Mouse (Mus musculus) lung, postnatal 10 days (tissue): Measurements from ENCODE around the gene Mymx.

ENCODE experiments used
- DNase-seq: peaks from one replicate; pipeline ENCODE4 v3.0.0; 2021

The Mymx gene

DNA sequence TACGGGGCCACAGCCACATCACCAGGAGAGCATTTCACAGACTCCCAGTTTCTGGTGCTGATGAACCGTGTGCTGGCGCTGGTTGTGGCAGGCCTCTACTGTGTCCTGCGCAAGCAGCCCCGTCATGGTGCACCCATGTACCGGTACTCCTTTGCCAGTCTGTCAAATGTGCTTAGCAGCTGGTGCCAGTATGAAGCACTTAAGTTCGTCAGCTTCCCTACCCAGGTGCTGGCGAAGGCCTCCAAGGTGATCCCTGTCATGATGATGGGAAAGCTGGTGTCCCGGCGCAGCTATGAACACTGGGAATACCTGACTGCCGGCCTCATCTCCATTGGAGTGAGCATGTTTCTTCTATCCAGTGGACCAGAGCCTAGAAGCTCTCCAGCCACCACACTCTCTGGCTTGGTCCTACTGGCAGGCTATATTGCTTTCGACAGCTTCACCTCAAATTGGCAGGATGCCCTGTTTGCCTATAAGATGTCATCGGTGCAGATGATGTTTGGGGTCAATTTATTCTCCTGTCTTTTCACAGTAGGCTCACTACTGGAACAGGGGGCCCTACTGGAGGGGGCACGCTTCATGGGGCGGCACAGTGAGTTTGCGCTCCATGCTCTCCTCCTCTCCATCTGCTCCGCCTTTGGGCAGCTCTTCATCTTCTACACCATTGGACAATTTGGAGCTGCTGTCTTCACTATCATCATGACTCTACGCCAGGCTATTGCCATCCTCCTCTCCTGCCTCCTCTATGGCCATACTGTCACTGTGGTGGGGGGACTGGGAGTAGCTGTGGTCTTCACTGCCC lies 35.3 kb downstream of the Mymx start:
- no peak for DNase-seq

DNA sequence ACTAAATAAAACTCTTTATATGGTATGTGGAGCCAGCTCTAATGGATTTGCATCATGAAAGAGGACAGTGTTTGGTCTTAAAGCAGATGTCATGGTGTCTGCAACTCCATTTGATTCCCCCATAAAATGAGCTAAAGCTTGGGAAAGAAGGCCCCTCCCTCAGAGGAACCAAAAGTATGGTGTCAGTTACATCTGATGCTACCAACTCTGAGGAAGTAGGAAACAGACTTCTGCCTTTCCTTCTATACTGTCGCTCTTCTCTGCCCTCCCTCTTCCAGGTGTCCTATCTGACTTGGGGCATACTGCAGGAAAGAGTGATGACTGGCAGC lies 35.9 kb downstream of the Mymx start:
- no peak for DNase-seq

DNA sequence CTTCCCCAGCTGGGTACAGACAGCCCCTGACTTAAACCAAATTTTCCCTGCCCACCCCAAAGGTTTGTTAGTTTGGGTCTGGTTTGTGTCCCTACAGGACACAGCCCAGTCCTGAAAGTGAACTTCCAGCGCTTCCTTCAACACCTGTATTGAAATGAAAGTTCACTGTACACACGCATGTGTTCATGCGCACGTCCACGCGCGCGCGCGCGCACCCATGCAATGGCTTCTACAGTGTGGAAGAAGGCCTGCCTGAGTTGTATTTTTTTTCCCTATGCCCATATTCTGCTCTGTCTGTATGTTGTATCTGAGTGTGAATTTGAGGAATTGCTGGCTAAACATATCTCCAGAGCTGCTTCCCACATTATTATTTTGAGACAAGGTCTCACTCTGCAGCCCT lies 36.8 kb downstream of the Mymx start:
- no peak for DNase-seq

- no peak for DNase-seq
Observed at GRCm38 (mm10) chr17:45564531-45565084, 37.3 kb downstream of the Mymx start.

DNA sequence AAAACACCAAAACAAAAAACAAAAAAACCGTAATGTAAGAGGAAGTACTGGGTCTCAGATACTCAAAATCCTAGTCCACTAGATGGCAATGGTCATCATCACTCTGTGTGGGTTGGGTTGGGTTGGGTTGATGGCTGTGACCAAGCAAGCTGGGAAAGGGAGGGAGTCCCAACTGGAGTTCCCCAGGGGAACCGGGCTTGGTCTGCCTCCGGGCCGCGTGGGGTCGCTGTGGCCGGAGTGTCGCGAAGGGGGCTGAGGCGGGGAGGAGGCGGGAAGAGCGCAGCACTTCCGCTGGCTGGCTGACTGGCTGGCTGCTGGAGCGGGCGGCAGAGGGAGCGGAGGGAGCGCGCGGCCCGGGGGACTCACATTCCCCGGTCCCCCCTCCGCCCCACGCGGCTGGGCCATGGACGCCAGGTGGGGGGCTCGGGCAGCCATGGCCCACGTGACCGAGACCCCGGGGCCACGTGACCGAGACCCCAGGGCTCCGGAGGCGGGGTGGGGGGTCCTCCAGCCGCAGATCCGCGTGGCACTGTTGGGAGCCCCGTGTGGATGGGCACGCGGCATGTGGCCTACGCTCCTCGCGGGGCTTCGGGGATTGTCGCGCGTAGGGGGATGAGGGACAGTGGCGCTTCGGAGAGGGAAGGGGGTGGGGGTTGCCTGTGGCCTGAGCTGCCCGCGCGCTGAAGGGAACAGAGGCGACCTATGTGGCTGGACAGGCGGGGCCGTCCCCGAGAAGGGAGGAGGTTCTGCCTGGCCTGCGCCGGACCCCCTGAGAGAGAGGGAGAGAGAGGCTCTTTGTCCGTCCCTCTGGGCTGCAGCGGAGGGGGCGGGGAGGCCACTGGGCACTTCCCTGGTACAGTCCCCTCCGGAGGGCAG lies 38.0 kb downstream of the Mymx start, which contains the start of gene Slc35b2:
Slc35b2 (plus strand) TSS at position 220 of the 876 bp plus-strand sequence.
- peak; percentile 97 for DNase-seq

DNA sequence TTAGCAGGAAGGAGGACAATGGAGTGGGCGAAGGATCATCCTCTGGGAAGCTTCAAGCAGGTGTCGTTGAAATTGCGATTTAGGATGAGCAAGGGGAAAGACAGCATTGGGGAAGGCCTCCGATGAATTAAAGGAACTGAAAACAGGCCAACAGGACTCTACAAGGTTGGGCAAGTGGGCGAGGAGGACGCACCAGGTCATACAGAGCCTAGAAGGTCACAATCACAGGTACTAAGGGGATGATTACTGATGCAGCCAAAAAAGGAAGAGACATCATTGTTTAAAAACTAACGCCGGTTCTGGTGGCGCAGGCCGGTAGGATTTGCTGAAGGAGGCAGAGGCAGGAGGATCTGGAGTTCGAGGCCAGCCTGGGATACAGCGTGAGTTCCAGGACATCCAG lies 38.7 kb downstream of the Mymx start:
- no peak for DNase-seq

DNA sequence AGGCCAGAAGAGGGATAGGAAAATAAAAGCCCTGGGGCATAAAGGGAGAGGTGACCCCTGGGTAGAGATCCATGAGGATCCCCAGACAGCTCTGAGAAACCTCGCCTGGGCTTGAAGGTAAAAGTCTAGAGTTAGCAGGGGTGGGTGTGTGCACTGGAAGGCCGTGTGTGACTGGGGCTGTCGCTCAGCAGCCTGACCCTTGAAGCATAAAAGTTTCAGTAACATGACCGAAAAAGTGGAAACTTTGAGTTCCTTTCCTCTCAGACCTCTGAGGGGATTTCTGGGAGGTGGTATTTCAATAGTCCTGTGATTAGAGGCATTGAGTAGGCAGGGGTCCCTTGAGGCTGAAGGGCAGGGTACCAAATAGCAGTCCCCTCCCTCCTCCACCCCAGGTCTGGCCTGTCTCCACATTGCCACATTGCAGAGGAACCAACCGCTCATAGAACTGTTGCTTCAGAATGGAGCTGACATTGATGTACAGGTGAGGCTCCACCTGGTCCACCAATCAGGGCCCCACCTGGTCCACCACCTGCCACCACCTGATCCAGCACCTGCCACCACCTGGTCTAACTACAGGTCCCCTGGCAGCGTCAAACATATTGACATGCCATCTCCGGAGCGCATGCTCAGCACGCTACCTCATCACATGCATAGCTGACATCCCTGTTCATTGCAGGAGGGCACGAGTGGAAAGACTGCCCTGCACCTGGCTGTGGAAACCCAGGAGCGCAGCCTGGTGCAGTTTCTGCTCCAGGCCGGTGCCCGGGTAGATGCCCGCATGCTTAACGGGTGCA lies 42.0 kb downstream of the Mymx start:
- DNase-seq = no peak

DNA sequence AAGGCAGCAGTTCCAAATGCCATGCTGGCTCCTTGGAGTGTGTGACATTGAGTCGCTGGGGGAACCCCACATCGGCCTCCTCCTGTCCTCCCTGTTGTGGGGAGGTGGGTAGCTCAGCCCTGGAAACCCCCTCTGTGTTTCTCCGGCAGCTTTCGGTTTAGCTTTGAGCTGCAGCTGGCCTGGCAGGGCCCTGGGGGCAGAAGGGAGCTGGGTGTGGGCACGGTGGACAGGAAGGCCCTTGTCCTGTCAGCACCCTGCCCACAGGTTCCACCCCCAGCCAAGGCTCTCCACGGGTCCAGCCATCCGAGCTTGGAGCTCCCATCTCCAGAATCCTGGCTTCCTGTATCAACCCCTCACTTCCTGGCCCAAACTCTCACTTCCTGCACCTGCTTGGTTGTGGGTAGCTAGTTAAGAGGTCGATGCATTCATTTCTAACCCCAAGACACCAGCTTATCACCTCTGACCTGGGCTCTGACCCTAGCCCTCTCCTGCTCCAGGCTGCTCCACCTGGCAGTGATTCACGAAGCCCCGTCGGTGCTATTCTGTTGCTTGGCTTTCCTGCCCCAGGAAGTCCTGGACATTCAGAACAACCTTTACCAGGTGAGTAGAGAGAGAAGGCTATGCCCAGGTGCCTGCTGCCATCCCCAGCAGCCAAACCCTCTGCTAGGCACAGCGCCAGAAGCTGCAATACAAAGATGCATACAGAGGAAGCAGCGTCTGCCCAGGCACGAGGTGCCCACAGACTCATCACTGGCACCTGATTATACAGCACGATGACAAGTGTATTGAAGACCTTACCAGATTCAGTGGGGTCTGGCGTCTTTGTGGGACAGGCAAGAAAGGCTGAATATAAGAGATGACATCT lies 43.7 kb downstream of the Mymx start:
- no peak for DNase-seq

DNA sequence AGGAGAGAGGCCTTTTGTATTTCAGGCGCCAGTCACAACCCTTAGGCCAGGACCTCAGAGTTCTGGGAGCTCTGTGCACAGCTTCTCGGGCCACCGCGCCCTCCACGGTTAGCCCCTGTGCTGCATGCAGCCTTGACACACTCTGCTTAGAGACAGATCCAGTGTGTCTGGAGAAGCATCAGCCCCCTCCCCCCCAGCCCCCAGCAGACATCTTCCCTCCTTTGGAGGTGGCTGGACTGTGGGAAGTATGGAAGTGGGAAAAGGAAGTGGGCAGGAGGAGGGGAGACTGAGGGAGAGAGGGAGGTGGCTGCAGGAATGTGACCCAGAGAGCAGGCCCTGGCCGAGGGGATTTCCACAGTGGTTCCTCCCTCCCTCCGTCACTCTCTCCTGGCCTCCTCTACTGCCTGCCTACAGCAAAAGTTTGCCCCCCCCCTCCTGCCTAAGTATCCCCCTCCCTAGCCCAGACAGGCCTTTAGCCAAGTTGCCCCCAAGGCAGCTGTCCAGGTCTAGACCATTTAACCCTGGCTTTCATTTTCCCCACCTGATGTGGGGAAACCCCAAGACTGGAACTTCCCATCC lies 44.6 kb downstream of the Mymx start:
- DNase-seq = no peak

DNA sequence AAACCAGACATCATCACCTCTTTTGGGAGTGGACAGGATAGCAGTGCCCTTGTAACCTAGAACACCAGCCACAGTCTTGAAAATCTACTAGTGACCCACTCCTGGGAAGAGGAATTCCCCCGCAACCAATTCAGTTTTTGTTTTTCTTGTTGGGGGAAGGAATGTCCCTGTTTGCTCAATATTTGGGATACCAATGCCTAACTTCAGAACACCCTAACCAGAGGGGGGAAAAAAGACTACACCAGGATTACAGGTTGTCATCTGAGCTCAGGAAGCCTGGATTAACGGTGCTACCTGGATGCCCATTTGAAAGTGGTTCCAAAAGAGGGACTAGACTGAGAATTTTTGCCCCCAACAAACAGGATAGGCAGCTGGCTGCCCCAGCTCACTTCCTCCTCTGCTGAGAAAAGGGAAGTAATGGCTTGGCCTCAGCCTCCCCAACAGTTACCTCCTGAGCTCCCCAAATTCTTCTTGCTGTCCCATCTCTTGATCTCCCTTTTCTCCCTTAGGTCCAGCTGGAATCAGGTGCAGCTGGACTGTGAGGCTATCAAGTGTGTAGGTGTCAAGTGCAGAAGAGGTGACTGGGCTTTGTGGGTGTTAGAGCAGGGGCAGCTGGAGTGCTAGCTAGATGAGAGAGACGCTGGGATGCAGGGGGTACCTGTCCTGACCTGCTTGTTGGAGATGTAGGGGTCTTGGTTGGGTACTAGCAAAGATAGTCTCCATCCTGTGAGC lies 45.2 kb downstream of the Mymx start:
- DNase-seq = no peak

DNA sequence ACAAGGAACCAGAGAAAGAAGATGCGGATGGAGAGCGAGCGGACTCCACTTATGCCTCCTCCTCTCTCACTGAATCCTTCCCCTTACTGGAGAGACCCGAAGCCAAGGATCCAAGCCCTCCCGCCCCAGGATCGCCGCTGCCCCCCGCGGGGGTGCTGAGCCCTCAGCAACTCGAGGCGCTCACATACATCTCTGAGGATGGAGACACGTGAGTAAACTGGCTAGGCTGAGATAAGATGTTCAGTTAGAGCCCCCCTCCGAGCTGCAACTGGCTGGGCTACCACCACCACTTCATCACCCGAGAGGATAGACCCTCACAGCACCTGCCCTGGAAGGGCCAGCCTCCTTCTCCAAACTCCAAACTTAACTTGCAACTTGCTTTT lies 45.8 kb downstream of the Mymx start:
- DNase-seq = no peak

DNA sequence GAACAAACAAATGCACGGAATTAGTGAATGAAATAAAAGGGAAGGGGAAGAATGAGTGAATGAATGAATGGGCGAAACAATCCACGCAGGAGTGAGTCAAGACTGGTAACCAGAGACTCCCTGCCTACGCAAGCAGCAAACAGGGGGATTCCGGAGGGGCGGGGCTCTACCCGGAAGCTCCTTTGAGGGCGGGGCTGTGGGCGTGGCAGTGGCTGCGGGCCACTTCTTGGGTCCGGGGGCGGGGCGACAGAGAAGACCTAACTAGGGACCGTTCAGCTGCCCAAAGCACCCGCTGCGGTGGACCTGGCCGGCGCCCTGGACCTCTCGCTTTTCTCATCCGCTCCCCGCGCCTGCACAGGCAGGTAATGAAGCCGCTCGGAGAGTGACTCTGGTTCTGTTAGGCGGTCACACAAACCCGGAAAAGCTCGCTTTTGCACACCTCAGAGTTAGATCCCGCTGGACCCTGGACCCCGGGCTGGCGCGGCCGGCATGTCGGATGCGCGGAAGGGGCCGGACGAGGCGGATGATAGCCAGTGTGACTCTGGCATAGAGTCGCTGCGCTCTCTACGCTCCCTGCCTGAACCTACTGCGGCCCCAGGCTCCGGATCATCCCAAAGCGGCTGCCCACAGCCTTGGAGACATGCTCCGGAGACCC lies 46.3 kb downstream of the Mymx start, which contains the start of gene Nfkbie:
Nfkbie (plus strand) TSS at position 252 of the 655 bp plus-strand sequence.
- DNase-seq = peak; percentile 97

DNA sequence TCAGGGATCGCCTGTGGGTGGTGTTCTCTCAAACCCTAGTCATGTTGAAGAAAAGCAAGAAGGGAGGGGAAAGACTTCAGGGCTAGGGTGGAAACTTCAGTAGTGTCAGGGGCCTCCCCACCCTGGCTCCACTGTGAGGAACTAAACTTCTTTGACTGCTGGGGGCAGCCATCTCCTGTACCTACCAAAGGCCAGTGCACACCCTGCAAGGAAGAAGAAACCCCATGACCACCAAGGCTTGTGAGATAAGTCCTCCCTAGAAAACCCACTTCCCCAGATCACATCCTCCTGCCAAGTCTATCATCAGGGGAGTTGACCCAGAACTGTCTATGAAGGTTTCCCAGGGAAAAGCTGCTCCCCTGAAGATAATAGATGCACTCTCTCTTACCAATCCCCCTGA lies 47.5 kb downstream of the Mymx start:
- DNase-seq = no peak

DNA sequence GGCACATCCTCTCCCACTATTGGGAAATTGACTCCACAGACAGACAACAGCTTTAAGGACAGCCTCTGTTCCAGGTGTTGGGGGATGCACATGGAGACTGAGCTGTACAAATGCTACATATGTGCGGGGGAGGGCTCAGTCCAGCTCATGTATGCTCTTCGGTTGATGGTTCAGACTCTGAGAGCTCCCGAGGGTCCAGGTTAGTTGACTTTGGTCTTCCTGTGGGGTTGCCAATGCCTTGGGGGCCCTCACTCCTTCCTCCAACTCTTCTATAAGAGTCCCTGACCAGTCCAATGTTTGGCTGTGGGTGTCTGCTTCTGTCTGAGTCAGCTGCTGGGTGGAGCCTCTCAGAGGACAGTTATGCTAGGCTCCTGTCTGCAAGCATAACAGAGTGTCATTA lies 48.8 kb downstream of the Mymx start:
- no peak for DNase-seq

GRCm38 (mm10) chr17:45551816-45552451 lies 50.0 kb downstream of the Mymx start:
- peak; percentile 83 for DNase-seq

DNA sequence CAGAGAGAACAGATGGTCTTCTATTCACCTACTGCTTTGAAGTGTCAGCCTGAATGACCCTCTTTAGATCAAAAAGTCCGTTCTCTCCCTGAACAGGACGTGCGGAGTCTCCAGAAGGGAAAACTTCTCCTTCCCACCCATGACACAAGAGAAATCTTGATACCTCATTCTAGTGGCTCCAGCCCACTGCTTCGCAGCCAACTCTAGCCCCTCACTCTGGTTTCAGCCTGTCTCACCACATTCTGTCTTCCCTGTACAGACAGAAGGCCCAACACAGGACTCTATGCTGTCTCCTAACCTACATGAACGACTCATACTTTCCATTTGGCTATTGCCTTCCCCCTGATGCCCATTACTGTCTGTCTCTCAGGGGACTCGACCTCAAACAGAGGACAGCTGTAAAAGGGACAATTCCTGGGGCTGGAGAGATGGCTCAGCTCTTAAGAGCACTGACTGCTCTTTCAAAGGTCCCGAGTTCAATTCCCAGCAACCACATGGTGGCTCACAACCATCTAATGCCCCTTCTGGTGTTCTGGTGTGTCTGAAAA lies 50.6 kb downstream of the Mymx start:
- no peak for DNase-seq
